Mouse (Mus musculus): ENCODE results near the gene Aldh6a1.

DNA sequence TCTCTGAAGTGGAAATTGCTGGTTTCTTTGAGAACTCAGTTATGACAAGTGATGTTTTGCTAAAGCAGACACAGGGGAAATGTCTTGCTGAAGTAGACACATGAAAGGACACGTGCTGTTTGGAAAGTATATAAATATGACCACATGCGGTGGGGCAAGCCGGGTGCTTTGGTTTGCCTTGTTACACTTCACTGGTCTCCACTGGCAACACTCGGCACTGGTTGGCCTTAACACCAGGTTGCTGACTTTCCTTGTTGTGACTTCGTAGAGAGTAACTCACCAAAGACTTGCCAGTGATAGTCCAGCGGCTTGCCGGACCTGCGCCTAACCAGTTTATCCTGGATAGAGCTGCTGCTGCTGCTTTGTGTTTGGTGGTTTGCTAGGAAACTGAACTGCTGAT, 62.7 kb downstream of the Aldh6a1 start:
- TF ChIP-seq CTCF (IDR thresholded peaks at IDR 0.05; ENCODE audit: control insufficient read depth, insufficient read depth, insufficient read length), result no peak
- no peak for TF ChIP-seq MAX (IDR thresholded peaks at IDR 0.05)
- TF ChIP-seq MYOG (IDR thresholded peaks at IDR 0.05; ENCODE audit: control insufficient read depth, extremely low read depth, insufficient read length), result no peak

All from C2C12 (cell line).